Mouse (Mus musculus): Measurements from ENCODE around the gene Arhgef3. TPM values are rescaled to one million over a fixed set of nuclear protein-coding genes. Genes with fewer than 3 reads are reported as not detected.
A peak's percentile ranks its signal among the peaks of the same experiment; 100 is the strongest.

Gene Arhgef3
- total RNA-seq, 2 experiments from 2014 or later = 8.5 to 20.0 TPM

- no peak for TF ChIP-seq CTCF (IDR thresholded peaks at IDR 0.05)
- H3K27ac ChIP-seq = peak overlapping the region; percentile 74
Observed at GRCm38 (mm10) chr14:27335331-27336207, 220.9 kb downstream of the Arhgef3 start.

GRCm38 (mm10) chr14:27336208-27337114 is 221.8 kb downstream of the Arhgef3 start:
- peak overlapping the region; percentile 74 for H3K27ac ChIP-seq
- intact Hi-C loops (cut with DNase I) = loop anchor here (5.0 kb wide), 2 partner anchors 76 to 149 kb away; no protein-coding TSS in a partner anchor
- no peak for TF ChIP-seq CTCF (IDR thresholded peaks at IDR 0.05)

More at GRCm38 (mm10) chr14:27335331-27336207, 220.9 kb downstream of the Arhgef3 start:
- intact Hi-C loops (cut with DNase I) = loop anchor here (5.0 kb wide), 2 partner anchors 77 to 148 kb away; no protein-coding TSS in a partner anchor
- DNase-seq = peak; percentile 89
- peak overlapping the region; percentile 88 for H3K4me3 ChIP-seq

GRCm38 (mm10) chr14:27337156-27337555 is 222.5 kb downstream of the Arhgef3 start:
- DNase-seq = no peak
- H3K4me3 ChIP-seq = peak overlapping the region; percentile 88
- TF ChIP-seq CTCF (IDR thresholded peaks at IDR 0.05) = no peak
- intact Hi-C loops (cut with DNase I) = loop anchor here (5.0 kb wide), 2 partner anchors 75 to 150 kb away; no protein-coding TSS in a partner anchor
- peak overlapping the region; percentile 74 for H3K27ac ChIP-seq

More at GRCm38 (mm10) chr14:27336208-27337114, 221.8 kb downstream of the Arhgef3 start:
- H3K4me3 ChIP-seq = peak overlapping the region; percentile 88
- DNase-seq = peak; percentile 29

GRCm38 (mm10) chr14:27338034-27338708 is 223.5 kb downstream of the Arhgef3 start:
- peak overlapping the region; percentile 88 for H3K4me3 ChIP-seq

GRCm38 (mm10) chr14:27340682-27341415 is 226.2 kb downstream of the Arhgef3 start:
- no peak for TF ChIP-seq CTCF (IDR thresholded peaks at IDR 0.05)
- no peak for DNase-seq
- Histone ChIP-seq H3K4me3 (no peak overlapping the region), H3K27ac (peak overlapping the region; percentile 46)
- intact Hi-C loops (cut with DNase I) = no loop called here

More at GRCm38 (mm10) chr14:27338034-27338708, 223.5 kb downstream of the Arhgef3 start:
- intact Hi-C loops (cut with DNase I) = loop anchor here (5.0 kb wide), 2 partner anchors 74 to 151 kb away; no protein-coding TSS in a partner anchor
- peak overlapping the region; percentile 74 for H3K27ac ChIP-seq
- peak; percentile 67 for TF ChIP-seq CTCF (IDR thresholded peaks at IDR 0.05)
- DNase-seq = peak; percentile 32

GRCm38 (mm10) chr14:27341486-27341885 is 226.8 kb downstream of the Arhgef3 start:
- no peak for DNase-seq
- TF ChIP-seq CTCF (IDR thresholded peaks at IDR 0.05) = no peak
- intact Hi-C loops (cut with DNase I) = no loop called here
- Histone ChIP-seq H3K4me3 (no peak overlapping the region), H3K27ac (peak overlapping the region; percentile 46)

- Histone ChIP-seq H3K4me3 (no peak overlapping the region), H3K27ac (peak overlapping the region; percentile 46)
- no peak for DNase-seq
- no peak for TF ChIP-seq CTCF (IDR thresholded peaks at IDR 0.05)
- intact Hi-C loops (cut with DNase I) = no loop called here
Observed at GRCm38 (mm10) chr14:27342451-27342850, 227.8 kb downstream of the Arhgef3 start.

- DNase-seq = no peak
- no peak overlapping the region for H3K4me3 ChIP-seq
- no peak for TF ChIP-seq CTCF (IDR thresholded peaks at IDR 0.05)
- intact Hi-C loops (cut with DNase I) = no loop called here
- peak overlapping the region; percentile 53; the same call in 1 of the 2 replicates for H3K27ac ChIP-seq
Observed at GRCm38 (mm10) chr14:27344250-27344990, 229.7 kb downstream of the Arhgef3 start.

- intact Hi-C loops (cut with DNase I) = no loop called here
- H3K27ac ChIP-seq = peak overlapping the region; percentile 53
- no peak for TF ChIP-seq CTCF (IDR thresholded peaks at IDR 0.05)
Observed at GRCm38 (mm10) chr14:27345051-27345885, 230.6 kb downstream of the Arhgef3 start.

GRCm38 (mm10) chr14:27347224-27347623 is 232.5 kb downstream of the Arhgef3 start:
- Histone ChIP-seq H3K27ac (peak overlapping the region; percentile 66; the same call in 1 of the 2 replicates), H3K4me3 (no peak overlapping the region)
- no peak for DNase-seq
- intact Hi-C loops (cut with DNase I) = no loop called here
- no peak for TF ChIP-seq CTCF (IDR thresholded peaks at IDR 0.05)

More at GRCm38 (mm10) chr14:27345051-27345885, 230.6 kb downstream of the Arhgef3 start:
- no peak overlapping the region for H3K4me3 ChIP-seq
- no peak for DNase-seq
